Mouse (Mus musculus) gonadal fat pad, adult 2 months (tissue): ENCODE measurements around the gene Sdk1. TPM values are rescaled to one million over a fixed set of nuclear protein-coding genes. Genes with fewer than 3 reads are reported as not detected.
"Not testable (repeated sequence)": the region's sequence is repeated elsewhere in the genome, so short reads cannot be mapped to it uniquely, and the experiment has no call there.

ENCODE experiments used
- DNase-seq: peaks from one replicate; pipeline ENCODE4 v3.0.0-alpha.2; 2012; ENCODE audit warnings: low read depth
- polyA plus RNA-seq: library from polyadenylated mRNA; depleted of rRNA; stranded (reverse); fragments of >200 nt; gene quantifications from 2 replicates; pipeline ENCODE4 v1.2.3, GENCODE M21; 2012

Sdk1 gene
- polyA plus RNA-seq, 1 experiment: 5.5 TPM

- no peak for DNase-seq
These were observed 395.1 kb downstream of the Sdk1 start for GRCm38 (mm10) chr5:141636406-141636805.

DNA sequence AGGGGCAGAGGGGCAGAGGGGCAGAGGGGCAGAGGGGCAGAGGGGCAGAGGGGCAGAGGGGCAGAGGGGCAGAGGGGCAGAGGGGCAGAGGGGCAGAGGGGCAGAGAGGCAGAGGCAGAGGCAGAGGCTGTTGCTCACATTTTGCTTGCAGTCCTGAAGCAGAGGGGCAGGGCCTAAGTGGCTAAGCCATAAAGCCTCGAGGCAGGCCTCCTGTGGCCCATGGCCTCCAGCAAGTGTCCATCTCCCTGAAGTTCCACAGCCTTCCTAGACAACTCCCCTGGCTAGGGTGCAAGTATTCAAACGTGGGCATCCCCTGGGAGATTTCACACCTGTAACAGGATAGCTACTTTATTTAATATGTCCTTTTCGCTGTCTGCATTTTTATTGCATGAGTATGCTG lies 395.8 kb downstream of the Sdk1 start:
- DNase-seq: not testable (repeated sequence)

DNA sequence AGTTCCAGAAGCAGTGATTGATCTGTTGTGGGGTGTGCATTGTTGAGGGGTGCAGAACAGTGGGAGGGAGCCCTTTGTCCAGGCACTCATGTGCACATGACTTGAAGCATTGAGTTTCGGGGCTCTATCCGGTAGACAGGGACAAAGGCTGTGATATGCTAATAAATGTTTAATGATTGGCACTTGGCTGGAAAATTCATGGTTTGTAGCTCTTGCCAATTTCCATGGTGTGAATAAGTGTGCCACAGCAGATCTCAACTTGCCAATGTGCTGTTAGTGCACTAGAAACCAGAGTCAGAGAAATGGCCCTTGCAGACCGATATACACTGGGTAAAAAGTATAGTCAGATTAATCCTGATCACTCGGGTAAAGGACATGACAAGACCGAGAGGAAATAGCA lies 404.4 kb downstream of the Sdk1 start:
- no peak for DNase-seq

GRCm38 (mm10) chr5:141646621-141647020 lies 405.3 kb downstream of the Sdk1 start:
- DNase-seq: no peak

DNA sequence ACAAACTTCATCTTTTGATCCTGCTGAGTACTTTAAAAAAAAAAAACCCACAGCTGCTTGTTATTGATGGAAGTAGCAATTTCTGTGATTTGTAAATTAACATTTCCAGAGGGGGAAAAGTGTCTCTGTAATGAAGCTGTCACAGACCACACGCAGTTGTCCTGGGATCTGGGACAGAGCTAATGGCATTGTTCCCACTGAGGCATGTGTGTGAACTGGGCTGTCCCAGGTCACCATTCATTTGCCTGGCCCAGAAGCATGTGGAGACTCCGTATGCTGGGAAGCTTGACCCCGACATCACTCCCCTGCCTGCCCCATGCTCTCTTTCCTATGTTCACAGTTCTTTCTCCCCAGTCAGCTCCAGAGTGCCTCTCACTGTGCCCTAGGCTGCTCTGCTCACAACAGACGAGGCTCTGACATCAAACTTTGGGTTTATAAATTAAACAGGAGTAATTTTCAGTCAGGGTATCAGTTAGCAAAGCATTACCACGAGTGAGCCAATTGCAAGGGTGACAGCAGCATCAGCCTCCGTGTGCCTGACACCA lies 408.6 kb downstream of the Sdk1 start:
- no peak for DNase-seq

DNA sequence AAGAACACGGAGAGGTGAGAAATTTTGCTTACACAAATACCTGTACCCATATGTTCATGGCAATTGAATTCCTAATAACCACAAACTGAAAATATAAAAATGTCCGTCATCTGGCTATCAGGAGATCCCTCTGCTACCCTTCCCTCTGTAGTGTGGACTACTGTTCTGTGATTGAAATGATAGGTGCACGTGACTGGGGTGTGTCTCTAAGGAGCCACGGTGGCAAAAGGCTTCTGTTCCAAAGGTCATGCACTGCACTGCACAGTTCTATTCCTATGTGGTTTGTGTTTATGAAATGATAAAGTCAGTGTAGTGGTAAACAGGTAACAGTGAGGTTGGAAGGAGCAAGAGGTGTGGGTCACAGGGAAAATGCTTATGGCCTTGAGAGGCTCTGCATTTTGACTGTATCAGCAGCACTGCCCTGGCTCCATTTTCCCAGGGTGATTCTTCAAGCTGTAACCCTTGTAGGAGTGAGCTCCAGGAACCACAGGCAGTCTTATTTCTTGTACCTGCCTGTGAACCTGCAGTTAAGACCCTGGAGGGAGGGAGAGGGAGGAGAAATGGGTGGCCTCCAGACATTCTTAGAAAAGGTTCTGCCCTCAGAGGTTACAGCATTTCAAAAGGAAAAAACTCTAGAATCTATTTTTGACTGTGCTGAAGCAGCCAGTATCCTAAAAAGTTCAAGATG lies 410.5 kb downstream of the Sdk1 start:
- DNase-seq: no peak

DNA sequence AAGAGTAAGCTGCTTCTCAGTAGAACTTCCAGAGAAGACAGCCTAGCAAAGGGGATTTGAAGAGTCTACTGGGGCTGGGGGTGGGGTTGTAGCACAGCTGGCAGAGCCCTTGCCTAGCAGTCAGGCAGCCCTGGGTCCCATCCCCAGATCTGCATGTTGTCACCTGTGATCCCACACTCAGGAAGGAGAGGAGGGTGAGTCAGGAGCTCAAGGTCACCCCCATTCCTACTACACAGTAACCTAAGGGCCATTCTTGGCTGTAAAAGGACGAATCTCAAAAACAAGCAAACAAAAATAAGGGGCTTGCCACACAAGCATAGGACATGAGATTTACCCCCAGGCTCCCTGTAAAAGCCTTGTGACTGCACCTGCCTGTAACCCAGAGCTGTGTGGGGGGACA lies 435.1 kb downstream of the Sdk1 start:
- DNase-seq: no peak

- DNase-seq: no peak
These were observed 435.7 kb downstream of the Sdk1 start for GRCm38 (mm10) chr5:141677034-141677433.

GRCm38 (mm10) chr5:141677841-141678240 lies 436.6 kb downstream of the Sdk1 start:
- DNase-seq: no peak

DNA sequence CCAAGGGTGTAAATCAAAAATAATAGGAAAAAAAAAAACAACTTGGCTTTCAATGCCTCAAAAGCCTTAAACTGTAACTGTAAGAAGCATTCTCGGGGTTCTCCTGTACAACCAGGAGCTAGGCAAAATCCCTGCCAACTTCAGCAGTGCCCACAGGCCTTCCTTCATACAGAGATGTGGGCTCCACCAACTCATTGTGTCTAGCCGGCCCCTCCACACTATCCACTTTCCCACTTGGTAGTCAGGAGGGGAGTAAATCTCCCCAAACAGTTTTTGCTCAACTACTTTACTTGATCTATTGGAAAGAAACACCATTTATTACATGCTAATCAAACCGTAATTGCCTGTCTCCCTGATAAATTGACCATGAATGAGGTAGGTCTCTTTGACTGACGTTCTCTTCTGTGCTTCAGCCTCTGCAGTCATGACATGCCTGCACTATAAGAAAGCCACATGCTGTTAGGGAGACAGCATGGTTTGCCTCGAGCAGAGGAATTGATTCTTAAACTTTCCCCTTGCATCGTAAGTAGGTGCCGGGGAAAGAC lies 445.7 kb downstream of the Sdk1 start:
- no peak for DNase-seq

DNA sequence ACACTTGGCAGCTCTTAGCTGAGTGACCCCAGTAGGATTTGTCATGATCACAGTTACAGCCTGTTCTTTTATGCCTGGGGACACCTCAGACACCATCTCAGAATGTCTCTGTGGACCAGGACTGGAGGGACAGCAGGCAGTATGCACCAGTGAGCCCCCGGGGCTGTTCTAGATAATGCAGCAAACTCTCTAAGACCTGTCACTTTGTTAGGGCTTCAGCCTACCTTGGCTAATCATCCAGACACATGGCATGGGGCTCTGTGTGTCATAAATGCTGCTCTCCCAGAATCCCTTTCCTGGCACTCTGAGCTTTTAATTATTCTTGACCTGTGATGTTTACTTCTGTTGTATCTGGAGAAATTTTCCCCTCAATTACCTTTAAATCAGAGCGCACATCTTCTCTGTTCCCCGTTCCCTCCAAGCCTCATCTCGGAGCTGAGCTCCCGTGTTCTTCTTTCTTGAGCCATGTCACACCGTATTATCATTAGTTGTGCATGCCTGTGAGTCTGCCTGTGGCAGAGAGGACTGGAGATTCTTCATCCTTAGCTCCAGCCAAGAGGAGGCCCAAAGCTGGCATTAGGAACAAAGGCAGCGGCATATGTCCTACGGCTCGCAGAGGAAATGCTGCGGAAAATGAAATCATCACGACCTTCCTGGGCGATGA lies 448.3 kb downstream of the Sdk1 start:
- DNase-seq: no peak

DNA sequence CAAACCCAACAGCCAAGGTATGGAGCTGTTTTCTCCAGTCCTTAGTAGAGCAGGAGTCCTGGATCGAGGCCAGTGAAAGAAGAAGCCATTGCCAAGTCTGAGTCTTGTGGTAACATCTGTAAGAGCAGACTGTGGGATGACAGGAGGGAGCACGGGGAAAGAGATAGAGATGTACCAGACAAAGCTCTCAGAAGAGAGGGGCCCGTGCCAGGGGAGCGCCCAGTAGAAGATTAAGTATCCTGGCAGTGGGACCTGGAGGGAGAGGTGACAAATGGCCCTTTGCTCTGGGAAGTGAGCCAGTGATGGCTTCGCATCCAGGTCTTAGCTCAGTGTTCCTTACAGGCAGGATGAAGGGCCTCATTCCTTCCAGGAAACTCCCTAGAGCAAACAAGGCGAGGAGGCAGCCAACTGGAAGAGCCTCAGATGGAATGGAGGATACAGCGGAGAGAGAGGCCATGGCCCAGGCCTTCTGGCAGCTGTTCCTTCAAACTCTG lies 450.2 kb downstream of the Sdk1 start:
- DNase-seq: peak; percentile 72

DNA sequence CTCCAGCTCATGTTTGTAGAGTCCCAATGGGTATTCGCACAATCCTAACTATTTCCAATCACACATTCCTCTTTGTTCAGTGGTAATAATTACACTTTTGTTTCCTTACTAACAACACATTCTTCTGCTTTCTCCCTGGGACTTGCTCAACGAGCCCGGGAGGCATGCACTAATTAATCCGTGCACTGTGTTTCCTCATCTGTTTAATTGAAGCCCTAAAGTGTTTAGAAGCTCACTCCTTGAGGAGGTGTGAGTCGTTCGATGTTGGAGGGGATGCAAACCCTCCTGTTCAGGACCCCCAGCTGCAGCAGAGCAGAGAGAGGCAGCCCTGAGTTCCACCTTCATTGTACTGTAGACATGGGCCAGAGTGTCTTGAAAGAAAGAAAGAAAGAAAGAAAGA lies 452.4 kb downstream of the Sdk1 start:
- peak; percentile 52 for DNase-seq

DNA sequence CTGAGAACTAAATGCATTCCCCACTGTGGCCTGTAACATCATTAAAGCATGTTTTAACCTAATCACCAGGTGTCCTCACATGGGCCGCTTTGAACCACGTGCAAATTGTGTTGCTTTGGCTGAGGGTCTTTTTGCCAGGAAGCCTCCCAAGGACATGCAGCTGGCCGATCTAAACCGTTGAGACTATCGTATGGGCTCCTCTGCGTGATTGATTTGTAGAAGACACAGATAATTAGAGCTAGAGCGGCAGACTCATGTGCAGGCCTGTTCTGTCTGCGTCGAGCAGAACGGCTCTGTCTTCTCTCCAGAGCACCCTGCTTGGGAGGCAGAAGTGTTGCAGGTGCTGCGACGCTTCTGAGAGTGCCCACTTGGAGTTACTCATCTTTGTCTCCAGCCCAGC lies 453.6 kb downstream of the Sdk1 start:
- DNase-seq: no peak

DNA sequence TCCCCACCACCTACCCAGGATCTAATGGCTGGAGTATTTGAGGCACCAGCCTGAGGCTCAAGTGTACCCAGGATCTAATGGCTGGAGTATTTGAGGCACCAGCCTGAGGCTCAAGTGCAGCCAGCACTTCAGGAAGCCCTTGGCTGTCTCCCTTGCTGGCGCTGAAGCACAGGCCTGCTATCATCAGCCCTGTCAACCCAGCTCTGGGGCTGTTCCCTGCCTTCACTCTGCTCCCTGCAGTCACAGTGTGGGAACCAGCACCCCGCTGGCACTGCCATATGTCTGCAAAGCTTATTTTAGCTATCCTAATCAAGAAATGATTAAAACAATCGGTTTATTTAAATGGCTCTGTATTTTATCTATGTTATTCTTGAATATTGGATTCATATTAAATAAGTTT lies 457.1 kb downstream of the Sdk1 start:
- DNase-seq: no peak

DNA sequence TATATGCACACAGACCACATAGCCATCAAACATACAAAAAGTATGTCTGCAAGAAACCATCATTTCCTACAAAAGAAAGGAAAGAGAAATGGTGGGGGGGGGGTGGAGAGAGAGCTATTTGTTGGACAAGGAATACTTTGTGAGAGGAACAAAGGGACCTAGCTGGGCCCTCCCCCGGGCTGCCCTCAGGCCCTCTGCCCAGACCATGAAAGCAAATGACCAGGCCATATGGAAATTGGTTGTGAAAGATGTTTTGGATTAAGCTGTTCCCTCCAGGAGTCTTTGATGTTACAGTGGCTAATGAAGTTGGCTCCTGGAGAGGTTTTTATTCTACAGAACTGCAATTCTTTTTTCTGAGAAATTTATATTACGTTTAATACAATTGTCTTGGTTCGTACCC lies 479.5 kb downstream of the Sdk1 start:
- no peak for DNase-seq

GRCm38 (mm10) chr5:141727968-141728367 lies 486.7 kb downstream of the Sdk1 start:
- DNase-seq: no peak

- DNase-seq: no peak
These were observed 488.7 kb downstream of the Sdk1 start for GRCm38 (mm10) chr5:141730006-141730405.

- no peak for DNase-seq
These were observed 497.4 kb downstream of the Sdk1 start for GRCm38 (mm10) chr5:141738725-141739124.

GRCm38 (mm10) chr5:141748793-141749192 lies 507.5 kb downstream of the Sdk1 start:
- no peak for DNase-seq

DNA sequence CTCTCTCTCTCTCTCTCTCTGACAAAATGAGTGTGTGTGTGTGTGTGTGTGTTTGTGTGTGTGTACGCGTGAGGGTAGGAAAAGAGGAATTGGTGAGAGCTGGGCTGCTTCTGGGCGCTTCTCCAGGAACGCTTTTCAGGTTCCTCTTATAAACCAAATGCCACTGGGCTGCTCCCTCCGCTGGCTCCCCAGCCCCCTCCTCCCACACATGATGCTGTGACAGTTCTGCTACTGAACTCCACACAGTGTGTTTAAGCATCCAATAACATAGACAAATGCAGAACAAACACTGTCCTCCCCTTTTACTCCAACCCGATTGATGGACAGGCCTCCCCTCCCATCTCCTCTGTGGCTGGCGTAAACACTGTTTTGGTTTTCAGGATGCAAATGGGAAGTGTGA lies 513.0 kb downstream of the Sdk1 start:
- DNase-seq: no peak

DNA sequence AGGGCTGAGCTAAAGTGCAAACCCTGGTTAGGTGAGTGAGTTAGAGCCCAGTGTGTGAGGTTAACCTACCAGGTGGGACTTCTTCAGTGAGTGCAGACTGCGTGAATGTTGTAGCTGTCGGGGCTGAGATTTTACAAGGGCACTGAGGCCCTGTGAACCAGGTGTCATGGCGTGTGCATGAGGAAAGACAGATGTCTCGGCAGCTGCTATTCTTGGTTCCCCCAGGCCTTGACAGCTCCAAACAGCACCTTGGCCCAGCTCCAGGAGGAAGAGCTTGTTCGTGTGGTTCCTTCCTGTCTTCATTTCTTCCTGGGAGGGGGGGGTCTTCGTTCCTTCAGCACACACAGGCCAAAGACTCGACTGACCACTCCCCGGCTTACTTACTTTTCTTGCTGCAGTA lies 517.6 kb downstream of the Sdk1 start:
- no peak for DNase-seq

- no peak for DNase-seq
These were observed 522.8 kb downstream of the Sdk1 start for GRCm38 (mm10) chr5:141764111-141764510.
